Comparison of ENCODE assay signal across 9 mouse cellular contexts in genomic region chr13:53096615-53097014, GRCm38 (mm10).
A peak's percentile ranks its signal among the peaks of the same experiment; 100 is the strongest.
DNase-seq lines count a peak whose midpoint lies in the region; ATAC-seq and TF ChIP-seq lines count a peak whose summit lies in the region.
"Had no signal": no experiment of that assay in that cellular context is flagged by ENCODE, and none has a peak within 500 bp of the region (broad histone marks: within the 10 kb centered on the region; RNA-seq: fewer than 3 reads in every experiment).

No protein-coding gene starts in this region.

- no peak overlapping the region for H3K9ac ChIP-seq in midbrain, embryonic 11.5 days (ENCODE audit: low read length)
- H3K9ac ChIP-seq in midbrain, embryonic 15.5 days, result no peak overlapping the region
- H3K9ac ChIP-seq in liver, embryonic 14.5 days (replicated peaks), result no peak overlapping the region
- H3K9ac ChIP-seq: embryonic facial prominence, embryonic 15.5 days had no signal

- peak; percentile 88 for TF ChIP-seq CTCF in liver, embryonic 14.5 days (IDR thresholded peaks at IDR 0.05; ENCODE audit: low read depth)

- TF ChIP-seq EP300 in liver, embryonic 14.5 days (IDR thresholded peaks at IDR 0.05; ENCODE audit: low read depth), result no peak

- peak; percentile 97 for DNase-seq in midbrain, embryonic 11.5 days (ENCODE audit: low spot score, missing footprints)
- DNase-seq in adrenal gland, postnatal 25 days, result peak; percentile 74
- peak; percentile 75 for DNase-seq in embryonic facial prominence, embryonic 10.5 days (ENCODE audit: low spot score)
- peak; percentile 82 for DNase-seq in kidney, adult 9 months
- DNase-seq in liver, embryonic 14.5 days (ENCODE audit: low read depth in 3 of 3, low spot score in 3 of 3), result no peak
- DNase-seq in ovary, postnatal 14 days (ENCODE audit: low spot score), result peak; percentile 71
- peak; percentile 59 to 74 for DNase-seq in urinary bladder, postnatal 36 days (ENCODE audit: low spot score in 2 of 2)

- no peak overlapping the region for H3K4me2 ChIP-seq in midbrain, embryonic 11.5 days
- H3K4me2 ChIP-seq in midbrain, embryonic 15.5 days, result no peak overlapping the region
- H3K4me2 ChIP-seq in liver, embryonic 14.5 days (ENCODE audit: low read depth), result no peak overlapping the region
- H3K4me2 ChIP-seq: embryonic facial prominence, embryonic 15.5 days had no signal

- no peak for ATAC-seq in midbrain, embryonic 11.5 days (ENCODE audit: low FRiP score)
- ATAC-seq in midbrain, embryonic 15.5 days (replicated peaks), result no peak
- ATAC-seq in liver, embryonic 14.5 days (ENCODE audit: insufficient read depth), result no peak

- no peaks in the 10 kb centered on the region for H3K9me3 ChIP-seq in midbrain, embryonic 11.5 days (ENCODE audit: control insufficient read depth, low read length)
- no peaks in the 10 kb centered on the region for H3K9me3 ChIP-seq in midbrain, embryonic 15.5 days
- H3K9me3 ChIP-seq in embryonic facial prominence, embryonic 10.5 days, result no peaks in the 10 kb centered on the region
- no peaks in the 10 kb centered on the region for H3K9me3 ChIP-seq in liver, embryonic 14.5 days (ENCODE audit: control insufficient read depth, low read length)
- H3K9me3 ChIP-seq: embryonic facial prominence, embryonic 15.5 days had no signal

- H3K27me3 ChIP-seq in midbrain, embryonic 11.5 days (ENCODE audit: control insufficient read depth, insufficient read depth, low read length), result no peaks in the 10 kb centered on the region
- H3K27me3 ChIP-seq in midbrain, embryonic 15.5 days (replicated peaks), result peaks cover 8% of the 10 kb centered on the region
- peaks cover 14% of the 10 kb centered on the region for H3K27me3 ChIP-seq in embryonic facial prominence, embryonic 10.5 days (replicated peaks; ENCODE audit: low read depth, poor library complexity, severe bottlenecking)
- H3K27me3 ChIP-seq in liver, embryonic 14.5 days (ENCODE audit: control insufficient read depth, insufficient read depth, low read length), result no peaks in the 10 kb centered on the region

- no peak overlapping the region for H3K4me3 ChIP-seq in midbrain, embryonic 11.5 days (ENCODE audit: low read depth, low read length)
- H3K4me3 ChIP-seq in midbrain, embryonic 15.5 days, result no peak overlapping the region
- no peak overlapping the region for H3K4me3 ChIP-seq in embryonic facial prominence, embryonic 10.5 days
- no peak overlapping the region for H3K4me3 ChIP-seq in liver, embryonic 14.5 days (ENCODE audit: insufficient read depth in 1 of 2, low read depth in 2 of 2, low read length in 2 of 2)
- H3K4me3 ChIP-seq: embryonic facial prominence, embryonic 15.5 days had no signal

- no peaks in the 10 kb centered on the region for H3K36me3 ChIP-seq in midbrain, embryonic 11.5 days (ENCODE audit: control insufficient read depth, insufficient read depth, low read length)
- no peaks in the 10 kb centered on the region for H3K36me3 ChIP-seq in midbrain, embryonic 15.5 days (replicated peaks)
- no peaks in the 10 kb centered on the region for H3K36me3 ChIP-seq in embryonic facial prominence, embryonic 10.5 days (replicated peaks)
- H3K36me3 ChIP-seq in liver, embryonic 14.5 days (replicated peaks; ENCODE audit: control insufficient read depth, insufficient read depth, low read depth), result no peaks in the 10 kb centered on the region
- H3K36me3 ChIP-seq: embryonic facial prominence, embryonic 15.5 days had no signal

- WGBS in midbrain, embryonic 11.5 days, result 23% methylated on average over 8 of the region's 8 CpGs
- WGBS in midbrain, embryonic 15.5 days, result 25% methylated on average over 8 of the region's 8 CpGs
- 24% methylated on average over 8 of the region's 8 CpGs for WGBS in embryonic facial prominence, embryonic 10.5 days
- WGBS in liver, embryonic 14.5 days (ENCODE audit: insufficient replicate concordance), result 18% methylated on average over 8 of the region's 8 CpGs

- H3K4me1 ChIP-seq in midbrain, embryonic 11.5 days (ENCODE audit: control insufficient read depth, insufficient read depth, low read length), result no peaks in the 10 kb centered on the region
- peaks cover 7% of the 10 kb centered on the region for H3K4me1 ChIP-seq in midbrain, embryonic 15.5 days
- peaks cover 11% of the 10 kb centered on the region for H3K4me1 ChIP-seq in embryonic facial prominence, embryonic 10.5 days
- no peaks in the 10 kb centered on the region for H3K4me1 ChIP-seq in liver, embryonic 14.5 days (replicated peaks; ENCODE audit: control insufficient read depth in 2 of 2, insufficient read depth in 2 of 2, low read length in 1 of 2)
- H3K4me1 ChIP-seq: embryonic facial prominence, embryonic 15.5 days had no signal

- H3K27ac ChIP-seq in midbrain, embryonic 11.5 days (ENCODE audit: low read depth, low read length), result no peak overlapping the region
- no peak overlapping the region for H3K27ac ChIP-seq in midbrain, embryonic 15.5 days
- no peak overlapping the region for H3K27ac ChIP-seq in embryonic facial prominence, embryonic 10.5 days (replicated peaks)
- no peak overlapping the region for H3K27ac ChIP-seq in liver, embryonic 14.5 days
- H3K27ac ChIP-seq: embryonic facial prominence, embryonic 15.5 days had no signal

Comparison
In these comparisons a context has a peak if more than half of its experiments do, and no peak if none do; other contexts are left out.
1. DNase-seq: peak in midbrain, embryonic 11.5 days (single experiment), adrenal gland, postnatal 25 days (single experiment), embryonic facial prominence, embryonic 10.5 days (single experiment), kidney, adult 9 months (single experiment), ovary, postnatal 14 days (single experiment) and urinary bladder, postnatal 36 days (2 of 2); none in liver, embryonic 14.5 days (0 of 3).